Mouse (Mus musculus) adipocyte (in vitro differentiated cells): ENCODE results near the gene Gpr15.

ENCODE experiments used
- DNase-seq: peaks from one replicate; pipeline ENCODE4 v3.0.0-alpha.2; 2016; ENCODE audit warnings: low spot score

Gpr15 gene

DNA sequence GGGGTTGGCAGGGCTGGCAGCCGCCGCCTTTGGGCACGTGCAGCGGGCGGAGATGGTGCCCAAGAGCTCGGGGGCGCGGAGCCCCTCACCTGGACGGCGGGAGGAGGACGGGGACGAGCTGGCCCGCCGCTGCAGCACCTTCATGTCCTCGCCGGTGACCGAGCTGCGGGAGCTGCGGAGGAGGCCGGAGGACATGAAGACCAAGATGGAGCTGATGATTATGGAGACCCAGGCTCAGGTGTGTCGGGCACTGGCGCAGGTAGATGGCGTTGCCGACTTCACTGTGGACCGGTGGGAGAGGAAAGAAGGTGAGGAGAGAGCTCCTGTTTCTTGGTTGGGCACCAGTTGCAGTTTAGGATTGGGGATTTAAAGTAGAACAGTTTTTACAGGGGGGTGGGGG is 48.2 kb downstream of the Gpr15 start:
- DNase-seq: no peak

DNA sequence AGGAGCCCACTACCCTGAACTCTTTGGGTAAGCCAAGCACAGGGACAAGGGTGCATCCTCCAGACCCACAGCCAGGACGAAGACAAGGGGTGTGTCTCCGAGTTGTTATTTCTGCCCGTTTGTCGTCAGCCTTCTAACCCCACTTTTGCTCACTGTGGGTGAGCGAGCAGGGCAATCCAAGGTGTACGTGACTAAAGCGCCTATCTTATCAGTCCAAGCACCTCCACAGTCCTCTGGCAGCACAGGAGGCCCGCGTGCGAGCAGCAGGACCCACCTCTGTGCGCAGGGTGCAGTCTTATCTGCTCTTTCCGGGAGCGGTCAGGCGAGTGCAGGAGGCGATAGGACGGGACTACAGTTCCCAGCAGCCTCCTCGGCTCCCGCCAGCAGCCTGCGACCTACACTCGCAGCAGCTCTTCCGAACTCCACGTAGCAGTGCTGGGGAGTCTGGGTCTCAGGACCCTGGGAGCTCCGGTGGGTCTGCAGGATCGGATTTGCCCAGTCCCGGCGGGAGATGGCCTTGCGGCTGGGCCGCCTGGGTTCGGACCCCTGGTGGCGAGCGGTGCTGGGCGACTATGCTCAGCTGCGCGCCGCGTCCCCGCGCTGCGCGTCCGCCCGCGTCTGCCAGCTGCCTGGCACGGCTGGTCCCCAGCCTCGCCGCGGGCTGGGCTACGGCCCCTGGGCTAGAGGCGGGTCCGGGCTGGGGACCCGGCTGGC is 48.8 kb downstream of the Gpr15 start, which contains the start of gene Cpox:
TSS of gene Cpox (plus strand) at position 376 of the 714 bp plus-strand sequence.
- peak; percentile 79 for DNase-seq

DNA sequence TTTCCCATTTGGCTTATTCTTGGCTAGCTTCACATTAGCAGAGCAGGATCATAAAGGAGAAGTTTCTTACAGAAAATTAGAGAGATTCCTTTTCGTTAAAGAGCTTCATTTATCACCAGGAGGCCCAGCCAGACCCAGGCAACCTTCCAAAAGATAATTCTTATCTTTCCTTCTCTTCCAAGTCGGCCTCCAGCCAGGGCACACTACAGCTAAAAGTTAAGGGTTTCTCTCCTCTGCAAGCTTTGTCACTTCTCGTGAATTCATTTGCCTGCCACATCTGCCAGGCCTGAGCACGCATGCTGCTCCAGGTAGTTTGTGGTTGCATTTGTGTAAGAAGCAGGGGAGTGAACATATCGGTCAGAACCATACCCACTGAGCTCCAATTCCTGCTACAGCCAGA is 49.6 kb downstream of the Gpr15 start:
- no peak for DNase-seq

DNA sequence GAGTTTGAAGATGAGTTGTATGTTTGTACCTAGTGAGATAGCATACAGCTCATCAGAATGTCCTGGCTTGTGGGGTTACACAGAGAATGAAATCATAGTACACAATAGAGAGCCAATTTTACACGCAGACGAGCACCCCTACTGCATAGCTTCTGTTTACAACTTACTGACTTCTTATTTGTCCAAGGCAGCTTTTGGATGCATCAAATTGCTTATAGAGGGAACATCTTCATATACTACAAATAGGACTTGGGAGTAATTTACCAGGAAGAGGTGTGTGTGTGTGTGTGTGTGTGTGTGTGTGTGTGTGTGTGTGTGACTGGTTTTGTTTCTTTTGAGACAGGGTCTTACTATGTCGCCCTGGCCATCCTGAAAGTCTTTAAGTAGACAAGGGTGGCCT is 50.3 kb downstream of the Gpr15 start:
- DNase-seq: no peak
